Mouse (Mus musculus): Measurements from ENCODE around the gene Ppil2. TPM values are rescaled to one million over a fixed set of nuclear protein-coding genes. Genes with fewer than 3 reads are reported as not detected.

Gene Ppil2
- polyA plus RNA-seq, 1 experiment from 2014 or later: 142 TPM

- WGBS: 87% methylated on average over 15 of the region's 15 CpGs
- ATAC-seq (ENCODE audit: low FRiP score, low TSS enrichment): no peak
- H3K9me3 ChIP-seq (ENCODE audit: control insufficient read depth, low read length): no peaks in the 10 kb centered on the region
Measured at GRCm38 (mm10) chr16:17137355-17137754, 26.3 kb upstream of the Ppil2 start.

GRCm38 (mm10) chr16:17132906-17133200 is 21.8 kb upstream of the Ppil2 start:
- no peak overlapping the region for H3K27ac ChIP-seq (ENCODE audit: low read depth, low read length)
- ATAC-seq (ENCODE audit: low FRiP score, low TSS enrichment): peak; percentile 11; the same call in 1 of the 2 replicates

More at GRCm38 (mm10) chr16:17137355-17137754, 26.3 kb upstream of the Ppil2 start:
- H3K9ac ChIP-seq (ENCODE audit: low read depth, low read length): no peak overlapping the region
- no peaks in the 10 kb centered on the region for H3K27me3 ChIP-seq (ENCODE audit: control insufficient read depth, insufficient read depth, low read length)
- no peaks in the 10 kb centered on the region for H3K36me3 ChIP-seq (ENCODE audit: control insufficient read depth, insufficient read depth, low read length)
- no peak overlapping the region for H3K4me2 ChIP-seq (replicated peaks; ENCODE audit: low read depth, low read length)
- H3K4me3 ChIP-seq (ENCODE audit: low read length): no peak overlapping the region
- no peak overlapping the region for H3K27ac ChIP-seq (ENCODE audit: low read depth, low read length)
- no peaks in the 10 kb centered on the region for H3K4me1 ChIP-seq (ENCODE audit: control insufficient read depth, insufficient read depth, low read length)

GRCm38 (mm10) chr16:17132089-17132905 is 21.2 kb upstream of the Ppil2 start, which contains the start of gene Sdf2l1:
Gene Sdf2l1 (minus strand): TSS chr16:17132383.
- no peaks in the 10 kb centered on the region for H3K9me3 ChIP-seq (ENCODE audit: control insufficient read depth, low read length)
- H3K36me3 ChIP-seq (ENCODE audit: control insufficient read depth, insufficient read depth, low read length): no peaks in the 10 kb centered on the region
- WGBS: under 1% methylated on average over 46 of the region's 47 CpGs
- ATAC-seq (ENCODE audit: low FRiP score, low TSS enrichment): peak; percentile 98
- peak within 1 kb of the TSS; percentile 77 for H3K9ac ChIP-seq (ENCODE audit: low read depth, low read length)
- no peaks in the 10 kb centered on the region; the same call in 1 of the 2 replicates for H3K4me1 ChIP-seq (ENCODE audit: control insufficient read depth, insufficient read depth, low read length)
- H3K4me2 ChIP-seq (replicated peaks; ENCODE audit: low read depth, low read length): peak within 1 kb of the TSS; percentile 93
- no peaks in the 10 kb centered on the region for H3K27me3 ChIP-seq (ENCODE audit: control insufficient read depth, insufficient read depth, low read length)
- H3K27ac ChIP-seq (ENCODE audit: low read depth, low read length): peak within 1 kb of the TSS; percentile 47; the same call in 1 of the 2 replicates
- peak within 1 kb of the TSS; percentile 73 for H3K4me3 ChIP-seq (ENCODE audit: low read length)

More at GRCm38 (mm10) chr16:17132906-17133200, 21.8 kb upstream of the Ppil2 start:
- H3K27me3 ChIP-seq (ENCODE audit: control insufficient read depth, insufficient read depth, low read length): no peaks in the 10 kb centered on the region
- WGBS: 25% methylated on average over 7 of the region's 7 CpGs
- H3K36me3 ChIP-seq (ENCODE audit: control insufficient read depth, insufficient read depth, low read length): no peaks in the 10 kb centered on the region
- no peaks in the 10 kb centered on the region; the same call in 1 of the 2 replicates for H3K4me1 ChIP-seq (ENCODE audit: control insufficient read depth, insufficient read depth, low read length)
- peak overlapping the region; percentile 5 for H3K9ac ChIP-seq (ENCODE audit: low read depth, low read length)
- peak overlapping the region; percentile 73 for H3K4me3 ChIP-seq (ENCODE audit: low read length)
- H3K4me2 ChIP-seq (replicated peaks; ENCODE audit: low read depth, low read length): peak overlapping the region; percentile 93
- no peaks in the 10 kb centered on the region for H3K9me3 ChIP-seq (ENCODE audit: control insufficient read depth, low read length)

GRCm38 (mm10) chr16:17131191-17132088 is 20.4 kb upstream of the Ppil2 start:
- ATAC-seq (ENCODE audit: low FRiP score, low TSS enrichment): peak; percentile 2
- WGBS: 4% methylated on average over 43 of the region's 43 CpGs
- Histone ChIP-seq H3K4me2 (replicated peaks; ENCODE audit: low read depth, low read length) (peak overlapping the region; percentile 93), H3K36me3 (ENCODE audit: control insufficient read depth, insufficient read depth, low read length) (no peaks in the 10 kb centered on the region), H3K9me3 (ENCODE audit: control insufficient read depth, low read length) (no peaks in the 10 kb centered on the region), H3K27me3 (ENCODE audit: control insufficient read depth, insufficient read depth, low read length) (no peaks in the 10 kb centered on the region), H3K4me1 (ENCODE audit: control insufficient read depth, insufficient read depth, low read length) (no peaks in the 10 kb centered on the region; the same call in 1 of the 2 replicates), H3K9ac (ENCODE audit: low read depth, low read length) (peak overlapping the region; percentile 77), H3K4me3 (ENCODE audit: low read length) (peak overlapping the region; percentile 73), H3K27ac (ENCODE audit: low read depth, low read length) (peak overlapping the region; percentile 47; the same call in 1 of the 2 replicates)

GRCm38 (mm10) chr16:17127292-17127691 is 16.2 kb upstream of the Ppil2 start:
- Histone ChIP-seq H3K9ac (ENCODE audit: low read depth, low read length) (no peak overlapping the region), H3K4me2 (replicated peaks; ENCODE audit: low read depth, low read length) (no peak overlapping the region), H3K27ac (ENCODE audit: low read depth, low read length) (no peak overlapping the region), H3K27me3 (ENCODE audit: control insufficient read depth, insufficient read depth, low read length) (no peaks in the 10 kb centered on the region), H3K36me3 (ENCODE audit: control insufficient read depth, insufficient read depth, low read length) (peaks cover 6% of the 10 kb centered on the region; the same call in 1 of the 2 replicates), H3K4me1 (ENCODE audit: control insufficient read depth, insufficient read depth, low read length) (peaks cover 12% of the 10 kb centered on the region; the same call in 1 of the 2 replicates), H3K9me3 (ENCODE audit: control insufficient read depth, low read length) (no peaks in the 10 kb centered on the region), H3K4me3 (ENCODE audit: low read length) (no peak overlapping the region)
- ATAC-seq (ENCODE audit: low FRiP score, low TSS enrichment): no peak
- 93% methylated on average over 1 of the region's 1 CpGs for WGBS

GRCm38 (mm10) chr16:17124871-17125520 is 13.9 kb upstream of the Ppil2 start, which contains the start of gene 2610318N02Rik:
Gene 2610318N02Rik (minus strand): TSS chr16:17125167.
- H3K9me3 ChIP-seq (ENCODE audit: control insufficient read depth, low read length): no peaks in the 10 kb centered on the region
- under 1% methylated on average over 25 of the region's 25 CpGs for WGBS
- H3K4me2 ChIP-seq (replicated peaks; ENCODE audit: low read depth, low read length): peak within 1 kb of the TSS; percentile 81
- ATAC-seq (ENCODE audit: low FRiP score, low TSS enrichment): peak; percentile 95
- peak within 1 kb of the TSS; percentile 86 for H3K9ac ChIP-seq (ENCODE audit: low read depth, low read length)
- no peaks in the 10 kb centered on the region for H3K27me3 ChIP-seq (ENCODE audit: control insufficient read depth, insufficient read depth, low read length)
- peak within 1 kb of the TSS; percentile 71 for H3K27ac ChIP-seq (ENCODE audit: low read depth, low read length)
- H3K4me1 ChIP-seq (ENCODE audit: control insufficient read depth, insufficient read depth, low read length): peaks cover 12% of the 10 kb centered on the region; the same call in 1 of the 2 replicates
- H3K4me3 ChIP-seq (ENCODE audit: low read length): peak within 1 kb of the TSS; percentile 65
- H3K36me3 ChIP-seq (ENCODE audit: control insufficient read depth, insufficient read depth, low read length): peaks cover 23% of the 10 kb centered on the region

GRCm38 (mm10) chr16:17124119-17124870 is 13.2 kb upstream of the Ppil2 start:
- peak overlapping the region; percentile 81 for H3K4me2 ChIP-seq (replicated peaks; ENCODE audit: low read depth, low read length)
- H3K9ac ChIP-seq (ENCODE audit: low read depth, low read length): peak overlapping the region; percentile 86
- WGBS: 2% methylated on average over 22 of the region's 22 CpGs
- H3K36me3 ChIP-seq (ENCODE audit: control insufficient read depth, insufficient read depth, low read length): peaks cover 30% of the 10 kb centered on the region
- peak overlapping the region; percentile 71 for H3K27ac ChIP-seq (ENCODE audit: low read depth, low read length)
- H3K4me3 ChIP-seq (ENCODE audit: low read length): peak overlapping the region; percentile 65
- ATAC-seq (ENCODE audit: low FRiP score, low TSS enrichment): peak; percentile 63
- H3K9me3 ChIP-seq (ENCODE audit: control insufficient read depth, low read length): no peaks in the 10 kb centered on the region
- no peaks in the 10 kb centered on the region for H3K27me3 ChIP-seq (ENCODE audit: control insufficient read depth, insufficient read depth, low read length)
- peaks cover 12% of the 10 kb centered on the region; the same call in 1 of the 2 replicates for H3K4me1 ChIP-seq (ENCODE audit: control insufficient read depth, insufficient read depth, low read length)

GRCm38 (mm10) chr16:17121569-17121968 is 10.5 kb upstream of the Ppil2 start:
- peaks cover 48% of the 10 kb centered on the region for H3K36me3 ChIP-seq (ENCODE audit: control insufficient read depth, insufficient read depth, low read length)
- H3K27ac ChIP-seq (ENCODE audit: low read depth, low read length): no peak overlapping the region
- H3K27me3 ChIP-seq (ENCODE audit: control insufficient read depth, insufficient read depth, low read length): no peaks in the 10 kb centered on the region
- 79% methylated on average over 14 of the region's 14 CpGs for WGBS
- no peak overlapping the region for H3K4me3 ChIP-seq (ENCODE audit: low read length)
- H3K4me1 ChIP-seq (ENCODE audit: control insufficient read depth, insufficient read depth, low read length): peaks cover 12% of the 10 kb centered on the region; the same call in 1 of the 2 replicates
- H3K4me2 ChIP-seq (replicated peaks; ENCODE audit: low read depth, low read length): no peak overlapping the region
- H3K9ac ChIP-seq (ENCODE audit: low read depth, low read length): no peak overlapping the region
- ATAC-seq (ENCODE audit: low FRiP score, low TSS enrichment): no peak
- no peaks in the 10 kb centered on the region for H3K9me3 ChIP-seq (ENCODE audit: control insufficient read depth, low read length)

Data from kidney, embryonic 14.5 days (tissue).